ENCODE assay signal across 9 mouse cellular contexts in genomic region chr4:133015710-133016651, GRCm38 (mm10). TPM values are rescaled to one million over a fixed set of nuclear protein-coding genes. Genes with fewer than 3 reads are reported as not detected.
DNase-seq lines count a peak whose midpoint lies in the region; ATAC-seq and TF ChIP-seq lines count a peak whose summit lies in the region.
"Had no signal": no experiment of that assay in that cellular context is flagged by ENCODE, and none has a peak within 500 bp of the region (broad histone marks: within the 10 kb centered on the region; RNA-seq: fewer than 3 reads in every experiment).

No protein-coding gene starts in this region.

- no peak overlapping the region for H3K4me3 ChIP-seq in left cerebral cortex, adult 2 months
- H3K4me3 ChIP-seq in heart, embryonic 13.5 days = no peak overlapping the region

- intact Hi-C loops in left cerebral cortex, adult 2 months (cut with DNase I) = loop anchor here (2.0 kb wide), 1 partner anchor 31 kb away; no protein-coding TSS in a partner anchor
- intact Hi-C loops in left cerebral cortex, postnatal 25 days (cut with DNase I) = loop anchor here (2.0 kb wide), 1 partner anchor 31 kb away; no protein-coding TSS in a partner anchor

- peak overlapping the region; percentile 71 for H3K27ac ChIP-seq in left cerebral cortex, adult 2 months
- H3K27ac ChIP-seq in heart, embryonic 13.5 days (replicated peaks) = peak overlapping the region; percentile 98
- H3K27ac ChIP-seq: liver, embryonic 14.5 days had no signal

- DNase-seq in left cerebral cortex, adult 2 months (ENCODE audit: extremely low spot score in 1 of 2, low spot score in 2 of 2) = no peak
- no peak for DNase-seq in left cerebral cortex, postnatal 25 days (ENCODE audit: low spot score in 2 of 2)
- peak; percentile 72 for DNase-seq in cerebellum, adult 9-11 months
- peak; percentile 35 for DNase-seq in lung, postnatal 14 days
- no peak for DNase-seq in thymus, adult 18-20 months
- no peak for DNase-seq in ovary, postnatal 36 days (ENCODE audit: low spot score)

- peak overlapping the region; percentile 71 for H3K9ac ChIP-seq in heart, embryonic 13.5 days
- H3K9ac ChIP-seq: liver, embryonic 14.5 days had no signal

- H3K4me2 ChIP-seq in heart, embryonic 13.5 days = peak overlapping the region; percentile 73

- peaks cover 84% of the 10 kb centered on the region for H3K4me1 ChIP-seq in heart, embryonic 13.5 days

- peaks cover 20% of the 10 kb centered on the region; the same call in 1 of the 2 replicates for H3K36me3 ChIP-seq in heart, embryonic 13.5 days

- TF ChIP-seq CTCF in left cerebral cortex, adult 2 months (IDR thresholded peaks at IDR 0.05) = peak; percentile 10; the same call in 1 of the 2 replicates

- no peaks in the 10 kb centered on the region for H3K9me3 ChIP-seq in heart, embryonic 13.5 days

- no peaks in the 10 kb centered on the region for H3K27me3 ChIP-seq in heart, embryonic 13.5 days (replicated peaks)

- ATAC-seq in heart, embryonic 13.5 days (ENCODE audit: extremely low read depth, insufficient number of reproducible peaks, low FRiP score, low TSS enrichment) = no peak
- ATAC-seq in erythroid progenitor cell, adult 5-6 weeks (replicated peaks; ENCODE audit: low FRiP score, poor library complexity, severe bottlenecking) = no peak

- WGBS in heart, embryonic 13.5 days = 31% methylated on average over 9 of the region's 9 CpGs

RNA-seq across cellular contexts. Expression of gene Ahdc1, which starts 4.9 kb away (rescaled TPM):
- total RNA-seq in left cerebral cortex, adult 2 months (2021) = 100 to 1,000 TPM; 108 to 132 TPM
- 10 to 100 TPM; 88.2 to 97.6 TPM for total RNA-seq in left cerebral cortex, postnatal 25 days (2021)
- polyA plus RNA-seq in heart, embryonic 13.5 days (2015; fragmentation: Nextera tagmentation; extraction: Ambion mirVana) = 6.5 and 6.9 TPM in 2 replicates
- 2.9 TPM in 2 replicates for total RNA-seq in erythroid progenitor cell, adult 5-6 weeks (2015; ENCODE audit: low replicate concordance)
- total RNA-seq in erythroid progenitor cell, adult 5-6 weeks (2017; ENCODE audit: low replicate concordance) = 0.26 TPM in 1 of 2 replicates, not detected in the other

RNA-seq across cellular contexts. Expression of gene Fgr, which starts 42.1 kb away (rescaled TPM):
- under 1 TPM; 0.23 TPM for total RNA-seq in left cerebral cortex, adult 2 months (2021)
- total RNA-seq in left cerebral cortex, postnatal 25 days (2021) = under 1 TPM; 0.18 to 0.25 TPM
- 0.21 and 0.23 TPM in 2 replicates for polyA plus RNA-seq in heart, embryonic 13.5 days (2015; fragmentation: Nextera tagmentation; extraction: Ambion mirVana)
- total RNA-seq in erythroid progenitor cell, adult 5-6 weeks (2015; ENCODE audit: low replicate concordance) = 8.4 and 12.6 TPM in 2 replicates
- 7.8 and 9.7 TPM in 2 replicates for total RNA-seq in erythroid progenitor cell, adult 5-6 weeks (2017; ENCODE audit: low replicate concordance)

Comparison
In these comparisons a context has a peak if more than half of its experiments do, and no peak if none do; other contexts are left out.
1. DNase-seq: peak in cerebellum, adult 9-11 months (single experiment) and lung, postnatal 14 days (single experiment); none in left cerebral cortex, adult 2 months (0 of 2), left cerebral cortex, postnatal 25 days (0 of 2), thymus, adult 18-20 months (0 of 2) and ovary, postnatal 36 days (single experiment).
2. RNA of gene Ahdc1, which starts 4.9 kb away (total RNA-seq): 108 to 132 TPM in left cerebral cortex, adult 2 months and 88.2 to 97.6 TPM in left cerebral cortex, postnatal 25 days; 0.26 to 2.9 TPM in erythroid progenitor cell, adult 5-6 weeks; every median in the first group is over 10 times any median in the second.
3. RNA of gene Fgr, which starts 42.1 kb away (total RNA-seq): 7.8 to 12.6 TPM in erythroid progenitor cell, adult 5-6 weeks; 0.18 to 0.25 TPM in left cerebral cortex, postnatal 25 days and 0.23 TPM in left cerebral cortex, adult 2 months; every median in the first group is over 4 times any median in the second.